Mouse (Mus musculus) adrenal gland, postnatal 36 days (tissue): Measurements from ENCODE around the gene Tbc1d2b. TPM values are rescaled to one million over a fixed set of nuclear protein-coding genes. Genes with fewer than 3 reads are reported as not detected.

Source experiments
- DNase-seq, 2 experiments: peaks; one replicate each; pipeline ENCODE4 v3.0.0; 2021; ENCODE audit warnings: mixed read lengths in 1 of 2
- total RNA-seq, 2 experiments: library from RNA; stranded (reverse); gene quantifications; 2 replicates each; pipeline ENCODE4 v1.2.3; 2021

The Tbc1d2b gene
- total RNA-seq, 2 experiments from 2014 or later: 36.0 to 41.1 TPM

GRCm38 (mm10) chr9:90172528-90173321 lies 97.9 kb downstream of the Tbc1d2b start:
- DNase-seq: no peak

GRCm38 (mm10) chr9:90171421-90171820 lies 99.2 kb downstream of the Tbc1d2b start:
- no peak for DNase-seq

DNA sequence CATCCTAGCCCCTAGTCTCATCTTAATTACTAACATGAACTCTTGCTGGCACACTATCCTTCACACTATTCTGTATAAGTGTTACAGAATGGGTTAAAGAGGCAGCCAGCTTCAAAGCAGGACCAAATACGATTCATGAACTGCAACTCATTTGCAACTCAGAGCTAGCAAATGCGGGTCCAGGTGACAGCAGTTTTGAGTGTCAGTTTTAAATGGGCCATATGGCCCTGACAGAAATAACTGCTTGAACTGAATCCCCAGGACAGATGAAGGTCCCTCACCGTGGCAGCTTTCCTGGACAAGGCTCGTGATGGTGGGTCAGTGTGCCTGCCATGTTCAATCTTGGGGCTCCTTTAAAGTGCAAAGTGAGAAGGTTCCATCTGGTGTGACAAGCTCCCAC lies 100.6 kb downstream of the Tbc1d2b start:
- no peak for DNase-seq

- DNase-seq: peak in 1 of 2 experiments; percentile 24
Measured at GRCm38 (mm10) chr9:90166615-90167014, 104.0 kb downstream of the Tbc1d2b start.

DNA sequence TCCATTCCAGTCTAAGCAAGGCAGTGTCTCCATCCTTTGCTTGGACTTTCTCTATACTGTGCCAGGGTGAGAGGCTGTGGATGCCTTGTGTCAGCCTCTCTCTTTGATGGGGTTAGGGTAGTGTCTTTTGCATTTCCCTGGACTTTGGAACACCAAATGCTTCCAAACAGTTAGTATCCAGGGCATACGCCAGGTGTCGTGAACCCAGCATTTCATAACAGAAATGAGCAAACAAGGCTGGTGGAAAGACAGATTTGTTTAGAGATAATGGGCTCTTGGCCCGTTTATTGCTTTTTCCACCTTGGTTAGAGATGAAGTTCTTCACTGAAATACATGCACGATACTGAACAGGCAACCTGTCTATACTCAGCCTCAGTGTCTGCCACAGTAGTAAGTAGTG lies 105.0 kb downstream of the Tbc1d2b start:
- no peak for DNase-seq

DNA sequence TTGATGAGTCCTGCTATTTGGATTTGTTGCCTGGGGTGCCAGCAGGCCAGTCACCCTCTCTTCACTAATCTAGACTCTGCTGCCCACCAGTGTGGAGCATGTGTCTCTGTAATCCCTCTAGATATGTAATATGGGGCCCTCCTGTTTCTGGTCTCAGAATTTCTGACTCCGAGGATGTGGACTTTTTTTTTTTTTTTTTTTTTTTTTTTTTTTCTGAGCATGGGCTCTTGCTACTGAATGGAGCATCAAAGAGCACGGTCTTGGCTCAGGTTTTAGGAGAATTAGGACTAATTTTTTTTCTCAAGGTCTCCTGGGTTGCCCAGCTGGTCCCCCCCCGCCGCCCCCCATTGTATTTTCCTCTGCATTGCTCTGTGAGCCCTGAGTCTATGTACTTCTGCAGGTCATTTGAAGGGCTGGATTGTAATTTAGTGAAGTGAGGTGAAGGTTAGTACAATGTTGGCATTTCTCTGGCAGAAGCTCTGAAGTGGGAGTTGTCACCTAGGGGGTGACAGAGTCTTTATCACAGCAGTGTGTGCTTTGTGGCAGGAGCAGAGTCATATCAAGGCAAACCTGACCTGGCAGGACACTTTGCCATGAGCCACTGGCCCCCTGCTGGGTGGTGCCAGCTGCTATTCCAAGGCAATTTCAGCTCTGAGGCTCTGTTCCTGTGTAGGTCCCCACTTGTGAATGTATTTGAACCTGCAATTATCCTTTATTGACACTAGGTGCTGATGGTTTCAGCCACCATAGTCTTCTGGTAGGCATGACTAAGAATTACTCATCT lies 105.7 kb downstream of the Tbc1d2b start:
- DNase-seq: no peak

DNA sequence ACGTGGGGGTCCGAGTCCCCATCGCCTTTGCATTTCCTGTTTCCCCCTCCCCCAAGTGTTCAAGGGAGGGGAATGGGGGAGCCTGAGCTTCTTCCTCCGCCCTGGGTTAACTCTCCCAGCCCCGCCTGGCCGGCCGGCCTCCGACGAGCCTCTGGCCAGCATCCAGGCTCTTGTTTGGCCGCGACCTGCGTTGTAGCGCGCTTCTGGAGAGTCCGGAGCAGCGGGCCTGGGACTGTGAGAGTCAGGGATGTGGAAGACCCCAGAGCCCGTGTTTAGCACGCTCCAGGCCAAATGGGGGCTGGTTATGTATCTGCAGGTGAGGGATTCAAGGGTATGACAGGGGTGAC lies 106.9 kb downstream of the Tbc1d2b start:
- DNase-seq: peak; percentile 66 to 80

DNA sequence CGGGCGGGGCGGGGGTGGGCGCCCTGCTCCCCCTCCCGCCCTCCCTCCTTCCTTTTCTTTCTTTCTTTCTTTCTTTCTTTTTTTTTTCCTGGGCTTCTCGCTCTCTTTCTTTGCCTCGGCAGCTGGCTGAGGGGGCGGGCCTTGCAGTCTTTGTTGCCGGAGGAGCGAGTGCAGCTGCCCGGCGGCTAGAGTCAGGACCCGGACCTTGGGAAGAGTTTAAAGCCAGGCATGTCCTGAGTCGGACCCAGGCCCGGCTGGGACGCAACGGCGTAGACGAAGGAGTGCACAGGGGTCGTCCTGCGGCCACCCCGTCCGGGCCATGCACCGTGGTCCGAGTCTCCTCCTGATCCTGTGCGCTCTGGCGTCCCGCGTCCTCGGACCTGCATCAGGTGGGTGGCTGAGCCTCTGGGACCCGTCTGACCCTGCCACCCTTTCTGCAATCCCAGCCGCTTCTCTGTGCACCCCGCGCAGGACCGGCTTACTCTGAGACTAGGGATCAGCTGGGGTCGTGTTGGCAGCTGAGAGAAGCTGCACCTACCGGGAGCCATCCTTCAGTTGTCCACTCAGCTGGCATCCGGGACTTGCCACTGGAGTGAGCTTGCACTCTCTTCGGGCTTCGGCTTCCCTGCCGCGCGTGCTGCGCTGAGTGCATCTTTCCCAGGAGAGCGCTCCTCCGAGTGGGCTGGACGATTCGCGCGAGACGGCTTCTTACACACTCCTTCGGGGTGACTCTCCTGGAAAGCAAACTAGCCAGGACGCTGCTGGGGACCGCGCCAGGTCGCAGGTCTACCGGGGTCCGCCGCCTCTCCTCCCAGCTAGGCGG lies 107.5 kb downstream of the Tbc1d2b start, which contains the start of gene Adamts7:
TSS of gene Adamts7 (plus strand) at position 144 of the 823 bp plus-strand sequence.
- peak; percentile 56 to 60 for DNase-seq

GRCm38 (mm10) chr9:90162243-90162925 lies 108.2 kb downstream of the Tbc1d2b start:
- peak; percentile 81 to 89 for DNase-seq

Other genes starting within 250 kb of the Tbc1d2b start
- 100 to 1,000 TPM; 128 to 170 TPM for gene Ctsh, start 216.7 kb downstream of the Tbc1d2b start, total RNA-seq
- gene Morf4l1, start 156.0 kb downstream of the Tbc1d2b start, total RNA-seq: 100 to 1,000 TPM; 341 to 364 TPM
- 1 to 10 TPM; 4.6 to 6.9 TPM for gene Adamts7, start 107.7 kb downstream of the Tbc1d2b start, total RNA-seq